Mouse (Mus musculus) ES-Bruce4 (cell line): ENCODE results near the gene Olfr1138. TPM values are rescaled to one million over a fixed set of nuclear protein-coding genes. Genes with fewer than 3 reads are reported as not detected.

Experiments used
- H3K27ac ChIP-seq: 2 replicates; pipeline ENCODE4 v1.5.1; 2012; ENCODE audit warnings: low read length, inconsistent platforms; ENCODE audit not compliant: insufficient read depth
- H3K27me3 ChIP-seq: 2 replicates; pipeline ENCODE4 v1.6.1; 2012; ENCODE audit warnings: mild to moderate bottlenecking, low read length, inconsistent platforms; ENCODE audit not compliant: control insufficient read depth, poor library complexity, insufficient read depth, severe bottlenecking
- H3K36me3 ChIP-seq: 2 replicates; pipeline ENCODE4 v1.6.1; 2012; ENCODE audit warnings: inconsistent platforms, mild to moderate bottlenecking, low read length, moderate library complexity; ENCODE audit not compliant: control insufficient read depth, poor library complexity, insufficient read depth, severe bottlenecking
- H3K4me1 ChIP-seq: one replicate; pipeline ENCODE4 v1.8.1; 2011; ENCODE audit warnings: low read length; ENCODE audit not compliant: control insufficient read depth, insufficient read depth
- H3K4me3 ChIP-seq: 2 replicates; pipeline ENCODE4 v1.5.1; 2011; ENCODE audit warnings: low read depth, mild to moderate bottlenecking, low read length
- H3K9ac ChIP-seq: 2 replicates; pipeline ENCODE4 v1.6.1; 2012; ENCODE audit warnings: low read depth, mild to moderate bottlenecking, inconsistent platforms; ENCODE audit not compliant: poor library complexity, severe bottlenecking
- H3K9me3 ChIP-seq: replicated peaks from 2 replicates; pipeline ENCODE4 v1.6.1; 2012; ENCODE audit warnings: mild to moderate bottlenecking, low read length, inconsistent platforms; ENCODE audit not compliant: control insufficient read depth, poor library complexity, insufficient read depth, severe bottlenecking
- CTCF ChIP-seq: IDR thresholded peaks from one replicate; pipeline ENCODE4 v1.8.1; 2011; ENCODE audit warnings: low read depth, low read length
- EP300 ChIP-seq: IDR thresholded peaks from 2 replicates; pipeline ENCODE4 v1.6.1; 2011; ENCODE audit warnings: low read depth, low read length; ENCODE audit not compliant: insufficient read depth
- POLR2A ChIP-seq: IDR thresholded peaks from one replicate; pipeline ENCODE4 v1.8.1; 2011; ENCODE audit warnings: low read length; ENCODE audit not compliant: insufficient read depth
- polyA plus RNA-seq: library from polyadenylated mRNA; stranded (reverse); fragments of >200 nt; gene quantifications from 2 replicates; pipeline ENCODE4 v1.2.4, GENCODE M21; 2011; ENCODE audit warnings: low read depth; ENCODE audit not compliant: missing spikeins, insufficient read depth, insufficient read length

The Olfr1138 gene
- polyA plus RNA-seq, 1 experiment, result not detected

- Histone ChIP-seq H3K4me1 (no peaks in the 10 kb centered on the region), H3K27me3 (no peaks in the 10 kb centered on the region), H3K4me3 (no peak within 1 kb of the TSS), H3K27ac (no peak within 1 kb of the TSS), H3K9me3 (no peaks in the 10 kb centered on the region), H3K9ac (no peak within 1 kb of the TSS), H3K36me3 (no peaks in the 10 kb centered on the region)
- TF ChIP-seq POLR2A (no peak), EP300 (no peak), CTCF (no peak)
Observed at GRCm38 (mm10) chr2:87693847-87694246, 45.9 kb downstream of the Olfr1138 start, which contains the start of gene Olfr1136. Gene Olfr1136, minus strand, starts transcription at chr2:87693947.

Other genes with a start within 250 kb of the Olfr1138 start
- gene Pramel7, start 242.9 kb downstream of the Olfr1138 start, polyA plus RNA-seq, result not detected in 2 replicates
- gene Pramel6, start 233.4 kb downstream of the Olfr1138 start, polyA plus RNA-seq, result 0.76 and 1.4 TPM in 2 replicates
- not detected in 2 replicates for gene Olfr153, start 208.2 kb downstream of the Olfr1138 start, polyA plus RNA-seq
- gene Olfr1128, start 194.4 kb downstream of the Olfr1138 start, polyA plus RNA-seq, result not detected in 2 replicates
- not detected in 2 replicates for gene Olfr1129, start 166.1 kb downstream of the Olfr1138 start, polyA plus RNA-seq
- gene Olfr1130, start 133.8 kb downstream of the Olfr1138 start, polyA plus RNA-seq, result not detected in 2 replicates
- not detected in 2 replicates for gene Olfr1131, start 112.9 kb downstream of the Olfr1138 start, polyA plus RNA-seq
- not detected in 2 replicates for gene Olfr1132, start 102.4 kb downstream of the Olfr1138 start, polyA plus RNA-seq
- not detected in 2 replicates for gene Olfr1133, start 92.6 kb downstream of the Olfr1138 start, polyA plus RNA-seq
- not detected in 2 replicates for gene Olfr1134, start 81.5 kb downstream of the Olfr1138 start, polyA plus RNA-seq
- not detected in 2 replicates for gene Olfr1135, start 66.3 kb downstream of the Olfr1138 start, polyA plus RNA-seq
- gene Olfr1136, start 46.0 kb downstream of the Olfr1138 start, polyA plus RNA-seq, result not detected in 2 replicates
- not detected in 2 replicates for gene Olfr1137, start 26.8 kb downstream of the Olfr1138 start, polyA plus RNA-seq
- not detected in 2 replicates for gene Olfr1140, start 3.8 kb upstream of the Olfr1138 start, polyA plus RNA-seq
- gene Olfr1141, start 14.0 kb upstream of the Olfr1138 start, polyA plus RNA-seq, result not detected in 2 replicates
- gene Olfr152, start 39.5 kb upstream of the Olfr1138 start, polyA plus RNA-seq, result not detected in 2 replicates
- not detected in 2 replicates for gene Olfr1143, start 60.6 kb upstream of the Olfr1138 start, polyA plus RNA-seq
- not detected in 2 replicates for gene Olfr1145, start 69.8 kb upstream of the Olfr1138 start, polyA plus RNA-seq
- not detected in 2 replicates for gene Olfr1148, start 90.6 kb upstream of the Olfr1138 start, polyA plus RNA-seq
- gene Olfr1150-ps1, start 104.0 kb upstream of the Olfr1138 start, polyA plus RNA-seq, result not detected in 2 replicates
- gene Olfr1151, start 115.9 kb upstream of the Olfr1138 start, polyA plus RNA-seq, result not detected in 2 replicates
- not detected in 2 replicates for gene Olfr1152, start 126.5 kb upstream of the Olfr1138 start, polyA plus RNA-seq
- not detected in 2 replicates for gene Olfr1153, start 155.0 kb upstream of the Olfr1138 start, polyA plus RNA-seq
- gene Olfr1154, start 165.2 kb upstream of the Olfr1138 start, polyA plus RNA-seq, result not detected in 2 replicates
- gene Olfr1155, start 205.2 kb upstream of the Olfr1138 start, polyA plus RNA-seq, result not detected in 2 replicates
- not detected in 2 replicates for gene Olfr1156, start 213.1 kb upstream of the Olfr1138 start, polyA plus RNA-seq
- not detected in 2 replicates for gene Olfr1157, start 228.3 kb upstream of the Olfr1138 start, polyA plus RNA-seq
- not detected in 2 replicates for gene Olfr74, start 234.7 kb upstream of the Olfr1138 start, polyA plus RNA-seq